Mouse (Mus musculus) bone marrow, adult 2 months (tissue): ENCODE measurements around the gene Fam72a.

Experiments
- CTCF ChIP-seq: fragments of 200-500 bp; IDR thresholded peaks from 2 replicates; pipeline ENCODE4 v1.5.1; 2011; ENCODE audit warnings: low read length, control low read depth; ENCODE audit not compliant: control insufficient read depth, insufficient read depth
- POLR2A ChIP-seq: fragments of 200-500 bp; IDR thresholded peaks from 2 replicates; pipeline ENCODE4 v1.6.1; 2011; ENCODE audit warnings: low read depth, mild to moderate bottlenecking, control low read depth, low read length, borderline replicate concordance; ENCODE audit not compliant: control insufficient read depth

GRCm38 (mm10) chr1:131513136-131513535 lies 14.6 kb upstream of the Fam72a start:
- no peak for TF ChIP-seq CTCF
- TF ChIP-seq POLR2A: no peak
